Mouse (Mus musculus) kidney, adult 2 months (tissue): Measurements from ENCODE around the gene Slu7.

Source experiments
- CTCF ChIP-seq: fragments of 200-500 bp; conservative IDR thresholded peaks from 2 replicates; pipeline ENCODE4 v1.5.1; 2011; ENCODE audit warnings: low read depth, mild to moderate bottlenecking, control low read depth, low read length, moderate library complexity, mixed read lengths; ENCODE audit not compliant: insufficient read depth, insufficient read length
- POLR2A ChIP-seq: fragments of 200-500 bp; IDR thresholded peaks from one replicate; pipeline ENCODE4 v1.6.1; 2011; ENCODE audit warnings: low read depth, low read length, control low read depth

- TF ChIP-seq POLR2A, result no peak
- TF ChIP-seq CTCF, result no peak
These were observed 29.7 kb downstream of the Slu7 start for GRCm38 (mm10) chr11:43463204-43463603.
